Mouse (Mus musculus) gastrocnemius, postnatal 36 days (tissue): ENCODE measurements around the gene Impdh1. TPM values are rescaled to one million over a fixed set of nuclear protein-coding genes. Genes with fewer than 3 reads are reported as not detected.
"Not testable (repeated sequence)": the region's sequence is repeated elsewhere in the genome, so short reads cannot be mapped to it uniquely, and the experiment has no call there.

ENCODE experiments used
- DNase-seq, 2 experiments: peaks; one replicate each; pipeline ENCODE4 v3.0.0; 2022
- intact Hi-C: fragments of 180-260 bp; cut with DNase I; formaldehyde crosslinking; loops from one replicate; pipeline ENCODE4 v1.15.1; 2025
- long read RNA-seq, 2 experiments: library from polyadenylated mRNA; stranded (forward); transcript quantifications; one replicate each; pipeline ENCODE4 v2.0.0; 2021
- total RNA-seq, 2 experiments: library from RNA; stranded (reverse); gene quantifications; 2 replicates each; pipeline ENCODE4 v1.2.3; 2021

Impdh1 gene
- 10 to 100 TPM; 10.5 to 15.5 TPM for total RNA-seq
- long read RNA-seq, experiment 1, partial matches to known transcripts: 2 of 16 reads
- long read RNA-seq, experiment 1, other reads (novel, unspliced or antisense): 6 of 16 reads
- long read RNA-seq, experiment 2, partial matches to known transcripts: 1 of 11 reads
- long read RNA-seq, experiment 2, other reads (novel, unspliced or antisense): 2 of 11 reads

DNA sequence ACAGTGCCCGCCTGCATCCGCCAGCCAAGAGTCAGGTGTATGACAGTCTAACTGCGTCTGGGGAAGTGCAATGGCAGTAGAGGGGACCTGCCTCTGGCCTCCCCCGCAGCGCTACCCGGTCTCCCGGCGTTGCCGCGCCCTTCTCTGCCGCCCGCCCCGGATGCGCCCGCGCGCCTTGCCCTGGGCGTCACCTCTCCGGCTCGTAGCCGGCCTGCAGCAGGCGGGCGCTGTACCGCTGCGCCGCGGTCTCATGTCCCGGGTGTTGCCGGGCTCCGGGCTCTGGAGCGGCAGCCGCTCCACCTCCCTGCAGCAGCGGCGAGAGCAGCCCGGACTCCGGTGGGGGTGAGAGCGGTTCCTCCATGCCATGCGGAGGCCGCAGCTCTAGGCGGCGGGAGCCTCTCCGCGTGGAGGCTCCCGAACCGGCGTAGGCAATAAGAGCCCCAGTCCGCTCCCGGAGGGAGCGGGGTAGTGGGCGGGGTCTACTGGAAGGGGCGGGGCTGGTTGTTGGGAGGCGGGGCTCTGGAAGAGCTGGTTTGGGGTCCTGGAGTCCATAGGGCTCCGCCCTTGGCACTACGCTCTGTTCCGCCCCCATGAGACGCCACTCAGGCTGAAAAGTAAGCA is at the start of gene Impdh1:
Gene Impdh1, minus strand, starts transcription at position 484 of the 621 bp plus-strand sequence.
- DNase-seq: peak; percentile 60 to 74
- intact Hi-C loops: no loop called here

DNA sequence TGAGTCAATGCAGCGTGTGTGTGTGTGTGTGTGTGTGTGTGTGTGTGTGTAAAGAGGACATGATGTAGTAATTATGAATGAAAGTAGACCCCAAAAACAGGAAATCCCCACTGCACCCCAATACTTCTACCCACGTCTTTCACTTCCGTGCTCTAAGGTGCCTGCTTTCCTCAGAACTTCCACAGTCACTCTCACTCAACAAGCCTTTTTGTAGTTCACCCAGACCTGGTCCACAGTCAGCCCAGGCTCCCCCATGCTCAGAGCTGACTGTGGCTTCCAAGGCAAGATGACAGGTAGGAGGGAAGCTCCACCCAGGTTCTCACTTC is 48.3 kb upstream of the Impdh1 start:
- intact Hi-C loops: no loop called here
- no peak for DNase-seq

DNA sequence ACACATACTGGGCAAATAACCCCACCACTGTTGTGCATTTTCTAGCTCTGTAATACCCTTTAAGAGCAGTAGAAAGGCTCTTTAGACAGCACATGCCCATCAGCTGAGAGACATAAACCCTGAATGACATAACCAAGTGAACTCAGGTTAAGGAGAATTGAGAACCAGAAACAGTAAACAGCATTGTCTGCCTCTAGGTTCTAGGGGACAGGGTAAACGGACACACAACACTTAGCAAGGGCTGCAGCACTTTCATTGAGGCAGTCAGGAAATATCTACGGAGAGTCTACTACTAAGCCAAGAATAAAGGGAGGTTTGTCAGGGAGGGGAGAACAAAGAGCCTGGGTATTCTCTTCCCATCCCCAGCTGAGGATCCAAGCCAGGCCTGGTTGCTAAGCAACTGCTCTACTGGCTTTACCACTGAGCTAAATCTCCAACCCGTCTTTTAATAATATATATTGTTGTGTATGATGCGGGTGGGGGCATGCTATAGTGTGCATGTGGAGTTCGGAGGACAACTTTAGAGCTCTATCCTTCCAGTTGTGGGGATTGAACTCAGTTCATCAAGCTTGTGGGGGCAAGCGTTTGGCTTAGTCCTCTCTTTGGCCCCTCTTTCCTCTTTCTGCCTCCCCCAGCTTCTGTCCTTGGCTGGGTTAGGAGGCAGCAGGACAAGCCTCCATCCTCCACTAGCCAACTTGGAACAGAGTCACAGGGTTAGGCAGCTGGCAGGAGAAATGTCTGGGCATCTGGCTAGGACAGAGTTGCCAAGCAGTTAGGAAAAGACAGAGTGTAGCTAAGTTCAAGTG is 47.7 kb upstream of the Impdh1 start:
- intact Hi-C loops: no loop called here

DNA sequence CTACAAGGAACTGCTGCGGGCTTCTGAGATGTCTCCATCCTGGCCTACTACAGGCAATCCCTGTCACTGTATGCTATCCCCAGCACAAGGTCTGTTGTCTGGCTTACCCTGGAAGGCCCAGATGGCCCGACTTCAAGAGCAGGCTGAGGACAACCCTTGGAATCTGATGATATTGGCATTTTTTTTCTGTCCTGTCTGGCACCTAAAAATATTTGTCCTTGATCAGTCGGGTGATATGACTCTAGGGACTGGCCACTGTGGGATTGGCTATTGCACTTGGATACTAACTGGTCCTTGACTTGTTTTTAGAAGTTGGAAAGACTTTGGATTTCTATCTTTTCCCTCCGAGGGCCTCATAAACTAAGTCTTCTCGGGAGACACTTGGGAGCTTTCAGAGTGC is 45.7 kb upstream of the Impdh1 start:
- intact Hi-C loops: no loop called here
- DNase-seq: no peak

More for the DNA sequence above, 47.7 kb upstream of the Impdh1 start:
- peak; percentile 40 to 55 for DNase-seq

DNA sequence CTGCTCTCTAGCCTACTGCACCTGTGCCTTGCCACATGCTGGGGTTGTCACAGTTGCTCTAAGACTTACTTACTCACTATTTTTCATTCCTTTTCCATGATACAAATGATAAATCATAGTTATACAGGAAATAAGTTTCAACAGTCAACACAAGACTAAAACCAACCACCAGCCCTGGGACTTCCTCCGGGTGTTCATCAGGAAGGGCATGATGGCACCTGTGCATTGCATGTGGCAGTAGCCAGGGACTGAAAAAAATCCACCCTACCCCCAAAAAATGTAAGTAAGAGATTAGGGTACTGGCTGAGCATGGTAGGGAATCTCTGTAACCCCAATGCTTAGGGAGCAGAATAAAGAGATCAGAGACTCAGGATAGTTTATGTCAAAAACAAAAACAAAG is 43.3 kb upstream of the Impdh1 start:
- intact Hi-C loops: no loop called here
- no peak for DNase-seq

DNA sequence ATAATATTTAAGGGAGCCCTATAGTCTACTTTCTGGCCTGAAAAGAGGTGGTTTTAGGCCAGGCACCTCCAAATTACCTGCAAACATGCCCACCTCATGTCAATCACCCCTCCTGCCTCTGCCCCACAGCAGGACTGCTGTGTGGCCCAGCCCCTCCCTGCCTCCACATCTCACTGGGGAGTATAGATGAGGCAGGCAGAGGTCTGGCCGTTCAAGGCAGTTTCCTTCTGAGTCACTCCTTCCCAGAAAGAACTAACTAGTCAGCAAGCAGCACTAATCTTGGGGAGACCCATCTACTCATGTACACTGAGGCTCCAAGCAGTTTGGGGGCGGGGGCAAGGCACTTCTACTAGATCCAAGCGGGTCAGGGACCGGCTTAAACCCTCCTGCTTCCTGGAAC is 30.9 kb upstream of the Impdh1 start:
- intact Hi-C loops: no loop called here
- no peak for DNase-seq

DNA sequence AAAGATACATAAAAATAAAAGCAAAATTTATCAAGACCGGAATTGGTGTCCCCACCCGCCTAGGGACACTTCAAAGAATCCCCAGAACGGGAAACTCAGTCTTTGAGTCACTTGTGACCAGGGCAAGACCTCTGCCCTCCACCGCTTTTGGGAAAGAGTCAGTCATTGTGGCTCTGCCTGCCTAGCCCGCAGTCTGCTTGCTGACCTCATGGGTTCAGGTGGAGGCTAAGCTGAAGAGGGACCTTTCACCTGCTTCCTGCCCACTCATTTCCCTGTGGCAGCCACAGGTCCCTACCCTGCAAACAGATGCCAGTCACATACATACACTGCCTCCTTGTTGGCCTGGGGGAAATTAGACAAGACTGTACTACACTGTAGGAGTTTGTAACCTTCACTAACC is 30.4 kb upstream of the Impdh1 start:
- intact Hi-C loops: no loop called here
- no peak for DNase-seq

DNA sequence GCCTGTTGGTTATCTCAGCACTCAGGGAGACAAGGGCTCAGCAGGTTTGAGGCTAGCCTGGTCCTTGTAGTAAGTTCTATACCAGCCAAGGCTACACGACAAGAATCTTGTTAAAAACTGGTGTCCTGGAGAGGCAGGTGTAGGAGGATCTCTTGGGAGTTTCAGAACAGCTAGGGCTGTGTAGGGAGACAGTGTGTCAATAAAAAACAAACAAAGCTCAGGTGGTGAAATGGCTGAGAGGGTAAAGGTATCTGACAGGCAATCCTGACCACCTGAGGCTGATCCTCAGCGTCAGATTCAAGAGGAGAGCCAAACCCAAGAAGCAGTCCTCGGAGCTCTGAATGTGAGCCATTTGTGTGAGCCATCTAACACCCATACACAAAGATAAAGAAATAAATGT is 30.0 kb upstream of the Impdh1 start:
- no peak for DNase-seq
- intact Hi-C loops: no loop called here

DNA sequence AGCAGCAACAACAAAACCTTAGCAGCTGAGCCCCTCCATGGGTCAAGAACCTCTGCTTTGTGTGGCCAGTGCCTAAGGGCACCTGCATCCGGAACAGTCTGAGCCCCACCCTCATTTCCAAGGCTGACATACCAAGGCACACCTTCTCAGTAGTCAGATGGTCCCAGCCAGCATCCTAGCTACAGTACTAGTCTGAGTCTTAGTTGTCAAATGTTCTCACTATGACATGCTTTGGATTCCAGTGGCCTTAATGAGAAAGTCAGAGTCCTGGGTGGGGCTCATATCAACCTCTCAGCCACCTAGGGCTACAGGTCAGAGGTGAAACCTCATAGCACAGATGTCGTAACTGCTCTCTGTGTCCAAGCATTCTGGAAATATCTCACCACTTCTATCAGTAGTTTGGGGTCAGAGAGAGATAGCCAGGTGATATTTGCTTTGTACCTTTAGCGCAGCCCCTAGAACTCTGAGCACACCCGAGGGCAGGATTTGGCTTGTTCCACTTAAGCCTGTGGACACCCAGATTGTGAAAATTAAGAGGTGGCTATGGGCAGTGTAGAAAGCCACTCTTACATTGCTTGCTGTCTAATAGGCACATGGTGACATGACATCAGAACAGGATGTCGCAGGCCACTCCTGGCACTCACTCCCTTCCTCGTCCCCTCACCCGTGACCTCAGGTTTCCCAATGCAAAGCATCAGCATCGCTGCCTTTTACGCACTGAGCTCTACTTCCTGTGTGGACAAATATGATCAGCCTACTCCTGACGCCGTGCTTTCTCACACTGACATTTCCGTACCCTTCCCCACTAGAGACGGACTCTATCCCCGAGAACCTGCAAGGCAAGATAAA is 29.3 kb upstream of the Impdh1 start:
- intact Hi-C loops: no loop called here

DNA sequence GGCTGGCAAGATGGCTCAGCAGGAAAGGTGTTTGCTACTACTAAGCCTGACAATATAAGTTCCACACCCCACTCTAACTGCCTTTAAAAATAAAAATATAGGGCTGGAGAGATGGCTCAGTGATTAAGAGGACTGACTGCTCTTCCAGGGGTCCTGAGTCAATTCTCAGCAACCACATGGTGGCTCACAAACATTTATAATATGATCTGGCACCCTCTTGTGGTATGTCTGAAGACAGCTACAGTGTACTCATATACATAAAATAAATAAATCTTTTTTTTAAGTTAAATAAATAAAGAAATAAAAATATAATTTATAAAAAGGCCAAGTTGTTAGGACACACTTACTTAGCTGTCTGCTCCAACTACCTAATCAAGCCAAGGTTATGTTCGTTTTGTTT is 26.1 kb upstream of the Impdh1 start:
- intact Hi-C loops: no loop called here
- DNase-seq: no peak

More for the DNA sequence above, 29.3 kb upstream of the Impdh1 start:
- DNase-seq: no peak

DNA sequence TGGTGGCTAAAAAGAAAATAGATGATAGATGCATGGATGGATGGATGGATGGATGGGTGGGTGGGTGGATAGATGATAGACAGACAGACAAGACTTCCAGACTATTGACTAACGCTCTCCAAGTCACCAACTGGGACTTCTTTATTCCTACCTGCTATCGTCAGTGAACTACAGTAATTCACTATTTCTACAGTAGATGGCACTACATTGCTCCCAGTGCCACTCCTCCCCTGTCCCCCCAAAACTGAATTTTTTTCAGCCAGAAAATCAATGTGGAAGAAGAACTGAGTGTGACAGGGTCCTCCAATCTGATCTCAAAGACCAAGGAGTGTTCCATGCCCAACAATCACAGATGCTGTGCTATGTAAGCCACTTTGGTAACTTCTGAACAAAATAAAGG is 25.5 kb upstream of the Impdh1 start:
- intact Hi-C loops: loop anchor here (1.0 to 2.0 kb wide), 2 partner anchors 36 to 37 kb away; partner anchors contain the start of gene Fam71f2
- no peak for DNase-seq

DNA sequence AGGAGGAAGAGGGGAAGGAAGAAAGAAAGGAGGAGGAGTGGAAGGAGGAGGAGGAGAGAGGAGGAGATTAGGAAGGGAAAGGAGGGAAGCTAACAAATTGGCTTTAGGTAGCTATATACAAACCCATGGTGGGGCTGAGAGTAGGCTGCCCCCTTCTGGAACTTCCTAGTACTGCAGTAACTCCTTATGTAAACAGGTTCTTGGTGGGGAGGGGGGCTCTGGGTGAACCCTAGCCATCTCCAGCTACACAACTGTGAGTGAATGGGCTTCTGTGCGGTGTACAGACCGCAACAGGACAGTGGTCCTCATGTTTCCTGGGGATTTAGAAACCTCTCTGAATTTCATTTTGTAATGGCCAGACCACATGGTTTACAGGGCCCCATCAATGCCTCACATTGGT is 24.6 kb upstream of the Impdh1 start:
- peak in 1 of 2 experiments; percentile 20 for DNase-seq
- intact Hi-C loops: loop anchor here (1.0 to 2.0 kb wide), 2 partner anchors 36 to 38 kb away; partner anchors contain the start of gene Fam71f2

DNA sequence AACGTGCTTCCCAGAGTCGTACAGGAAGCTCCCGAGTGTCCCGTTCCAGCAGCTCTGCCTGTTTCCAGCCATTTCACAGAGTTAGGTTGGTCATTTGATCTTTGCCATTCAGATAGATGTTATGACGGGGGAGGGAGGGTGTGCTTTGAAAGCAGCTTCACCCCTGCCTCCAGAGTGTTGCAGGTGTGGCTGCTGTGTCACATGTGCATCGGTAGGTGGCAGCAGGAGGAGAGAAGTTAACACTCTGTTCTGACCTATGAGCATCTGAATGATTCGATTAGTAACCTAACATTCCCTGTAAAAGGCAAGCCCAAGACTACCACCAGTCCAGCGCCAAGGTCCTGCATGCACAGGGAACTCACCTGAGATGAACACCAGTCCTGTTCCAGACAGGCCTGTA is 18.1 kb upstream of the Impdh1 start:
- no peak for DNase-seq
- intact Hi-C loops: no loop called here

DNA sequence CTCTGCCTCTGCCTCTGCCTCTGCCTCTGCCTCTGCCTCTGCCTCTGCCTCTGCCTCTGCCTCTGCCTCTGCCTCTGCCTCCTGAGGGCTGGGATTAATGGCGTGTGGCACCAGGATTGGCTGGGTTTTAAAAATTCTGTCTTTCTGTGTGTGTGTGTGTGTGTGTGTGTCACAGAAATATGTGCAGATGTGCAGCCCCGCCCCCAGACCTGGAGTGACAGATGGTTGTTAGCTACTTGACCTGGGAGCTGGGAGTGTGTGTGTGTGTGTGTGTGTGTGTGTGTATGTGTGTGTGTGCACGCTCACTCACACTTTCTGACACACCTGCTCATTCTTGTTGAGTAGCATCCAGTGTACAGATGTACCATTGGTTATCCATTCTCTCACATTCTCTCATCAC is 17.5 kb upstream of the Impdh1 start:
- intact Hi-C loops: no loop called here
- DNase-seq: no peak

DNA sequence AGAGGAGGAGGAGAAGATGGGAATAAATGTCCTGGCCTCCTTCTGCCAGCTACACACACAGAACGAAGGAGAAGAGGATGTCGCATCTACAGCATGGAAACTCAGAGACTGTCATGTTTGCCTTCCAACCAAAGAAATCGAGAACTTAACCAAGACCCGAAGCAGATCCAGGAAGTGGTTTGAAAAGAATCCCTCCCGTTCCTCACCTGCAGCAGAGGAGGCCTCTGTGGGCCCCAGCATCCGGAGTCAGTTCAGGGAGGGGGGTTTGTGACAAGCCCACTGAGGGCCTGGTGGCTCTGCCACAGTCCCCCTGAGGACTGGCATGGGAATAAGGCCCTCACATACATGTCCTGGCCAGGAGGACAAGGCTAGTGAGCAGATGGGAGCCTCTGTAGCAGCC is 16.2 kb upstream of the Impdh1 start:
- intact Hi-C loops: no loop called here
- DNase-seq: no peak

DNA sequence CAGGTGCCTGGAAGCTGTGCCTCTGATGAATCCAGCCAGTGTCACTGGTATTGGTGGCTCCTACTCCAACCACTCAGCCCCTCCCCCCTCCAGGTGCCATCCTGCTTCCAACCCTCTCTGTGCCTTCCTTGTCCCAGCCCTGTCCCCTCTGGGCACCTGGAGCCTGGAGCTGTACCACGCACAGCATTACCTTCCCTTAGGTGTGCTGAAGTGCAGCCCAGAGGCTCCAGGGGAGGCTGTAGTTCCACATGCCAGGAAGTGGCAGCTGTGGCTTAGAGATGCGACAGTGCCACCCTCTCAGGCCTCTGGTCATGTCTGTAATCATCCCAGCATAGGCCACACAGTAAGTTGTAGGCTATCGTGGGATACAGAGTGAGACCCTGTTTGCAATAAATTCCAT is 15.6 kb upstream of the Impdh1 start:
- intact Hi-C loops: no loop called here
- no peak for DNase-seq

DNA sequence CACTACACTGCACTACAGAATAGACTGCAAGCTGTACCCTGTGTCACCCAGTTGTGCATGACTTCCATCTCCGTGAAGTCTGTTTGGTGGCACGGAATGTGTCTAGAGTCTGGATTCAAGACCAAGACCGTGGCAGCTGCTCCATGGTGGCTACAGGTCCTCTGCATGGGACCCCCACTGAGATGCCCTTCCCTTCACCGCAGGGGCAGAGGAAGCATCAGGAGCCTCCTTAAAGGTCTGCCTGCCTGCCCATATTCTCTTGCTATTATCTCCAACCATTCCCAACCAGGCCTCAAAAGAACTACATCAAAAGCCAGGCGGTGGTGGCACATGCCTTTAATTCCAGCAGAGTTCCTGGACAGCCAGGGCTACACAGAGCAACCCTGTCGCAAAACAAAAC is 14.2 kb upstream of the Impdh1 start:
- intact Hi-C loops: no loop called here
- no peak for DNase-seq

DNA sequence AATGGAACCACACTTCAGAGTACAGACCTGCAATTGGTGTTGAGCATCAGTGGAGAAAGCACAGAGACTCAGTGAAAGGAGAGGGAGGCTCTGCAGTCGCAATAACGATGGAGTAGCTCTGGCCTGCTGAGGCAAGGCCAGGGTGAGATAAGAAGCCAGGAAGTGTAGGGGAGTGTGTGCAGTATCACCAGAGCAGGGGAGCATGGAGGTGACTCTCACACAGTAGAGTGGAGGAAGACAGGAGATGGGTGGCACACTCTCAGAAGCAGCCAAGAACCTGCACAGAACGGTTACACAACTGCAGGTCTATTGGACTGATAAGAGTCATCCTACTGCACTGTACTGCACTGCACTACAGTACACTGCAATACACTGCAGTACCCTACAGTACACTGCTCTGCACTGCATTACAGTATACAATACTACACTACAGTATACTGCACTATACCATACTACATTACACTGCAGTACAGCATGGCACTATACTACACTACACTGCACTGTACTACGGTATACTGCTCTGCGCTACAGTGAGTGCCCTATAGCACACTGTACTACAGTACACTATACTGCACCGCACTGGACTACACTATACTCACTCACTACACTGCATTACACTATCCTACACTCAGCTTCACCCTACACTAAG is 13.2 kb upstream of the Impdh1 start:
- DNase-seq: no peak
- intact Hi-C loops: no loop called here

DNA sequence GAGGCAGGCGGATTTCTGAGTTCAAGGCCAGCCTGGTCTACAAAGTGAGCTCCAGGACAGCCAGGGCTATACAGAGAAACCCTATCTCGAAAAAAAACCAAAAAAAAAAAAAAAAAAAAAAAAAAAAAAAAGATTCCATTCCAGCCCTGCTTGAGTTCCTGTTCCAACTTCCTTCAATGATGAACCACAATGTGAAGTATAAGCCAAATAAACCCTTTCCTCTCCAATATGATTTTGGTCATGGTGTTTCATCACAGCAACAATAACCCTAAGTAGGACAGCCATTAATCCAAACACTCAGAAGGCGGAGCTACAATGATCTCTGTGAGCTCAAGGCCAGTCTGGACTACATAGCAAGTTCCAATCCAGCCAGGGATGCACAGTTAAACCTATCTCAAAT is 1.6 kb upstream of the Impdh1 start:
- DNase-seq, intact Hi-C loops: not testable (repeated sequence)

DNA sequence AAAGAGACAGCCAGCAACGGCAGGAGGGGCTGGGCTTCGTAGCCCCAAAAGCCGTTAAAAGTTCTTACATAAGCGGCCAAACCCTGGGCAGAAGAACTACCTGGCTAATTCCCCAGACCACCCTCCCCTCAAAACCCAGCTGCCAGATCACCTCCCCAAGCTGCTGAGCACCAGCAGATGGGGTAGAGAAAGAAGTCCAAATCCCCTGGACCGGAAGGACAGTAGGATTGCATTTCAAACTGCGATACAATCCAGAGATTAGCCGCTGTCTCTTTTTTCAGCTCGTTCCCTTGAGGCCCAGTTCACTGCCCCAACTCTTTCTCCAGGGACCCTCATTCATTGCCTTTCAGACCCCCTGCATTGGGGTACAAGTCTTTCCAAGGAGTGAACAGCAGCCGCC is 983 bp downstream of the Impdh1 start:
- intact Hi-C loops: no loop called here
- no peak for DNase-seq
